Mouse (Mus musculus) heart, postnatal 0 days (tissue): ENCODE data around the gene Vsig10l. TPM values are rescaled to one million over a fixed set of nuclear protein-coding genes. Genes with fewer than 3 reads are reported as not detected.

ENCODE experiments used
- ATAC-seq: fragments of 200-750 bp; cut with Nextera tagmentation; 2 replicates; pipeline ENCODE4 v1.8.0; 2017; ENCODE audit warnings: low read depth, moderate number of reproducible peaks, moderate library complexity; ENCODE audit not compliant: insufficient read depth
- DNase-seq: peaks from one replicate; pipeline ENCODE4 v3.0.0-alpha.2; 2016; ENCODE audit warnings: low spot score
- H3K27ac ChIP-seq: fragments of 300-500 bp; sonication (generic); 2 replicates; pipeline ENCODE4 v1.5.1; 2014; ENCODE audit warnings: low read depth, mild to moderate bottlenecking
- H3K27me3 ChIP-seq: fragments of 300-500 bp; sonication (generic); 2 replicates; pipeline ENCODE4 v1.6.1; 2014; ENCODE audit warnings: low read length, mixed read lengths; ENCODE audit not compliant: control insufficient read depth, insufficient read depth
- H3K36me3 ChIP-seq: fragments of 300-500 bp; sonication (generic); replicated peaks from 2 replicates; pipeline ENCODE4 v1.6.1; 2014; ENCODE audit warnings: low read length, mixed read lengths; ENCODE audit not compliant: control insufficient read depth, insufficient read depth
- H3K4me1 ChIP-seq: fragments of 300-500 bp; sonication (generic); 2 replicates; pipeline ENCODE4 v1.6.1; 2014; ENCODE audit warnings: antibody characterized with exemption; ENCODE audit not compliant: control insufficient read depth, insufficient read depth
- H3K4me2 ChIP-seq: fragments of 300-500 bp; sonication (generic); 2 replicates; pipeline ENCODE4 v1.6.1; 2014; ENCODE audit warnings: low read depth, mild to moderate bottlenecking, low read length, moderate library complexity
- H3K4me3 ChIP-seq: fragments of 300-500 bp; sonication (generic); 2 replicates; pipeline ENCODE4 v1.5.1; 2014; ENCODE audit warnings: low read depth, low read length
- H3K9ac ChIP-seq: fragments of 300-500 bp; sonication (generic); replicated peaks from 2 replicates; pipeline ENCODE4 v1.6.1; 2014; ENCODE audit warnings: low read depth, low read length, mixed read lengths
- H3K9me3 ChIP-seq: fragments of 300-500 bp; sonication (generic); replicated peaks from 2 replicates; pipeline ENCODE4 v1.6.1; 2016; ENCODE audit warnings: low read length; ENCODE audit not compliant: control insufficient read depth
- CTCF ChIP-seq: IDR thresholded peaks from 2 replicates; pipeline ENCODE4 v1.5.1; 2016; ENCODE audit warnings: antibody characterized with exemption, control low read depth, low read depth
- EP300 ChIP-seq: IDR thresholded peaks from 2 replicates; pipeline ENCODE4 v1.6.1; 2016; ENCODE audit warnings: antibody characterized with exemption, low read depth
- WGBS: fragments of 180-500 bp; shearing (Covaris S2); extraction: QIAGEN DNeasy Blood & Tissue Kit; methylation state at CpG from one replicate; pipeline ENCODE4 v1.1.7; 2014; 5-methylcytosine and 5-hydroxymethylcytosine counted together
- polyA plus RNA-seq: library from polyadenylated mRNA; unstranded; fragments of >200 nt; fragmentation: Nextera tagmentation; extraction: Ambion mirVana; gene quantifications from 2 replicates; pipeline ENCODE4 v1.2.1, GENCODE M21; 2015
- total RNA-seq: library from RNA; depleted of rRNA; stranded (reverse); fragments of >200 nt; gene quantifications from 2 replicates; pipeline ENCODE4 v1.2.3, GENCODE M21; 2014; ENCODE audit warnings: low replicate concordance; rRNA removed

The Vsig10l gene
- total RNA-seq (3.9 and 17.7 TPM in 2 replicates), polyA plus RNA-seq (2.9 and 3.1 TPM in 2 replicates)

GRCm38 (mm10) chr7:43462851-43463250 lies at the start of gene Vsig10l:
Vsig10l (plus strand) TSS chr7:43463151.
- Histone ChIP-seq H3K4me3 (no peak within 1 kb of the TSS), H3K4me1 (peaks cover 9% of the 10 kb centered on the region)

GRCm38 (mm10) chr7:43417298-43417697 lies 45.7 kb upstream of the Vsig10l start:
- 84% methylated on average over 10 of the region's 10 CpGs for WGBS
- Histone ChIP-seq H3K4me2 (no peak overlapping the region), H3K4me1 (no peaks in the 10 kb centered on the region), H3K4me3 (no peak overlapping the region), H3K9ac (no peak overlapping the region), H3K27ac (no peak overlapping the region), H3K27me3 (no peaks in the 10 kb centered on the region), H3K9me3 (no peaks in the 10 kb centered on the region), H3K36me3 (no peaks in the 10 kb centered on the region)
- no peak for DNase-seq
- no peak for ATAC-seq
- TF ChIP-seq CTCF (no peak), EP300 (no peak)

More at GRCm38 (mm10) chr7:43462851-43463250, at the start of gene Vsig10l:
- ATAC-seq (no peak), DNase-seq (no peak)
- no peaks in the 10 kb centered on the region for H3K27me3 ChIP-seq
- WGBS = 55% methylated on average over 4 of the region's 4 CpGs
- TF ChIP-seq EP300 (no peak), CTCF (no peak)
- H3K4me2 ChIP-seq = no peak within 1 kb of the TSS
- H3K36me3 ChIP-seq = peaks cover 3% of the 10 kb centered on the region; the same call in 1 of the 2 replicates
- H3K27ac ChIP-seq = no peak within 1 kb of the TSS
- H3K9me3 ChIP-seq = no peaks in the 10 kb centered on the region
- no peak within 1 kb of the TSS for H3K9ac ChIP-seq

DNA sequence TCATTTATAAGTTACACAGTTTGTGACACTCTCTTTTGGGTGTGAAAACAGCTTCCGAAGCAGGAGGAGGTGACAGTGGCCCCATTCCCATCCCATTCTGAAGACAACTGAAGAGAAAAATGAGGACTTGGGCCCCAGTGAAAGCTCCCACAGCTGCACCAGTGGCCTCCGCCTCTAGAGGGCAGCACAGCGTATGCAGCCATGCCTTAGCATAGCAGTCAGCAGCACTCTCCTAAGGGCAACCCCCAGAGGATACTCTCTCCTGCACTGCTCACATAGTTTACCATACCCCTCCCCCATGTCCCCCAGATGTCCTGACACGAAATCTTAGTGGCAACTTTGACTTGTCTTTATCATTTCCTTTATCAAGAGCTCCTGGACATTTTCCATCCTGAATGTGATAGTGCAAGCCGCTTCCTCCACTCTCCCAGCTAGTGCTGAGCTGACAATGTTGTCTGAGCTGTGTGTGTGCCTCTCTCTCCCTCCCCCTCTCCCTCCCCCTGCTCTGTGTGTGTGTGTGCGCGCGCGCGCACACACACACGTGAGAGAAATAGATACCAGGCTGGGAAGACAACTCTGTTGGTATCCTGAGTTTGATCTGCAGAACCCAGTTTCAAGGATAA lies 39.8 kb upstream of the Vsig10l start:
- 6% methylated on average over 11 of the region's 11 CpGs for WGBS
- Histone ChIP-seq H3K27ac (no peak overlapping the region), H3K4me3 (no peak overlapping the region), H3K4me1 (no peaks in the 10 kb centered on the region), H3K4me2 (peak overlapping the region; percentile 31; the same call in 1 of the 2 replicates), H3K9ac (no peak overlapping the region), H3K36me3 (no peaks in the 10 kb centered on the region), H3K27me3 (no peaks in the 10 kb centered on the region), H3K9me3 (no peaks in the 10 kb centered on the region)
- TF ChIP-seq EP300 (no peak), CTCF (peak; percentile 96)
- peak; percentile 95 for ATAC-seq
- peak; percentile 85 for DNase-seq

DNA sequence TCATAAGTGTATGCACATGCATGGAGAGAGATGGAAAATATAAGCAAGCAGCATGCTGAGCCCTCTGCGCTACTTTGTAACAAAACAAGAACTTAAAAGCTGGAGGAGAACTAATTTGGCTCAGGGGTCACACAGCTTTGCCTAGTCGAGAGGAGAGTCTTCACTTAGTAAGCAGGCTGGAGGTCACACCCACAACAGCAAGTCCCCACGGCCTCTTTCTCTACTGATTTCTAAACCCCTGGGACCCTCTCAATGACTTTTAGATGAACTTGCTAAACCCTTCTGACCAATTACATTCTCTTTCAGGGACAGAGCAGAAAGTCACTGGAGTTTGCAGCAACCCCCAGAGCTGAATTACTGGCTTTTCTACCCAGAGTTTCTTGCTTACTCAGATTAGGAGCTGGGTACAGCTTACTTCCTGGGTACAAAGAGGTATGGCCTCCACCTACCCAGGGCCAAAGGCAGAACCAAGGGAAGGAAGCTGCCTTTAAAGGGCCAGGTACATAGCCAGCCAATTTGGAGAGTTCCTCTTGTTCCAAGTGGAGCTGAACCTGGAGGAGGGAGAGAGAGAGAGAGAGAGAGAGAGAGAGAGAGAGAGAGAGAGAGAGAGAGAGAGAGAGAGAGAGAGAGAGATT lies 38.8 kb upstream of the Vsig10l start:
- ATAC-seq (no peak), DNase-seq (no peak)
- H3K27ac ChIP-seq = no peak overlapping the region
- H3K27me3 ChIP-seq = no peaks in the 10 kb centered on the region
- WGBS = 55% methylated on average over 3 of the region's 3 CpGs
- H3K9ac ChIP-seq = no peak overlapping the region
- no peak overlapping the region for H3K4me3 ChIP-seq
- no peaks in the 10 kb centered on the region for H3K4me1 ChIP-seq
- H3K4me2 ChIP-seq = no peak overlapping the region
- TF ChIP-seq EP300 (no peak), CTCF (no peak)
- no peaks in the 10 kb centered on the region for H3K36me3 ChIP-seq
- H3K9me3 ChIP-seq = no peaks in the 10 kb centered on the region

- DNase-seq = no peak
- WGBS = 68% methylated on average over 8 of the region's 8 CpGs
- Histone ChIP-seq H3K4me1 (no peaks in the 10 kb centered on the region), H3K4me2 (no peak within 1 kb of the TSS), H3K4me3 (no peak within 1 kb of the TSS), H3K9ac (no peak within 1 kb of the TSS), H3K27ac (no peak within 1 kb of the TSS), H3K27me3 (no peaks in the 10 kb centered on the region), H3K9me3 (no peaks in the 10 kb centered on the region), H3K36me3 (no peaks in the 10 kb centered on the region)
- TF ChIP-seq CTCF = no peak
- TF ChIP-seq EP300 = no peak
- no peak for ATAC-seq
These were observed 35.5 kb upstream of the Vsig10l start, which contains the start of gene Lim2 for GRCm38 (mm10) chr7:43427406-43427805. Lim2 (plus strand) TSS chr7:43427670.
